Mouse (Mus musculus) neural tube, embryonic 14.5 days (tissue): ENCODE results near the gene Poln. TPM values are rescaled to one million over a fixed set of nuclear protein-coding genes. Genes with fewer than 3 reads are reported as not detected.

Experiments
- ATAC-seq: fragments of 200-750 bp; cut with Nextera tagmentation; 2 replicates; pipeline ENCODE4 v1.8.0; 2017; ENCODE audit warnings: low read depth, mild to moderate bottlenecking, moderate TSS enrichment, moderate library complexity
- H3K27ac ChIP-seq: fragments of 300-500 bp; sonication (generic); 2 replicates; pipeline ENCODE4 v1.5.1; 2014; ENCODE audit warnings: low read depth, mild to moderate bottlenecking, control low read depth, low read length, moderate library complexity, mixed read lengths
- H3K27me3 ChIP-seq: fragments of 300-500 bp; sonication (generic); 2 replicates; pipeline ENCODE4 v1.6.1; 2014; ENCODE audit warnings: low read length; ENCODE audit not compliant: control insufficient read depth, insufficient read depth
- H3K36me3 ChIP-seq: fragments of 300-500 bp; sonication (generic); 2 replicates; pipeline ENCODE4 v1.6.1; 2014; ENCODE audit warnings: low read length, mixed read lengths; ENCODE audit not compliant: control insufficient read depth, insufficient read depth
- H3K4me1 ChIP-seq: fragments of 300-500 bp; sonication (generic); 2 replicates; pipeline ENCODE4 v1.6.1; 2014; ENCODE audit warnings: low read length; ENCODE audit not compliant: control insufficient read depth, insufficient read depth
- H3K4me2 ChIP-seq: fragments of 300-500 bp; sonication (generic); 2 replicates; pipeline ENCODE4 v1.6.1; 2014; ENCODE audit warnings: mild to moderate bottlenecking, low read depth, low read length, control low read depth
- H3K4me3 ChIP-seq: fragments of 300-500 bp; sonication (generic); 2 replicates; pipeline ENCODE4 v1.5.1; 2014; ENCODE audit warnings: low read depth, low read length, control low read depth, mixed read lengths
- H3K9ac ChIP-seq: fragments of 300-500 bp; sonication (generic); replicated peaks from 2 replicates; pipeline ENCODE4 v1.6.1; 2014; ENCODE audit warnings: low read depth, mild to moderate bottlenecking, control low read depth, low read length, mixed read lengths
- H3K9me3 ChIP-seq: fragments of 300-500 bp; sonication (generic); 2 replicates; pipeline ENCODE4 v1.6.1; 2016; ENCODE audit warnings: low read length; ENCODE audit not compliant: control insufficient read depth
- WGBS: fragments of 180-500 bp; shearing (Covaris S2); extraction: QIAGEN DNeasy Blood & Tissue Kit; methylation state at CpG from one replicate; pipeline ENCODE4 v1.1.7; 2014; 5-methylcytosine and 5-hydroxymethylcytosine counted together
- polyA plus RNA-seq: library from polyadenylated mRNA; unstranded; fragments of >200 nt; fragmentation: Nextera tagmentation; extraction: Ambion mirVana; gene quantifications from 2 replicates; pipeline ENCODE4 v1.2.1, GENCODE M21; 2014

Poln gene
- polyA plus RNA-seq, 1 experiment from 2014 or later = 0.74 TPM

GRCm38 (mm10) chr5:34191021-34191420 lies 21.8 kb upstream of the Poln start:
- H3K4me3 ChIP-seq = no peak overlapping the region
- H3K27me3 ChIP-seq = no peaks in the 10 kb centered on the region
- no peak overlapping the region for H3K4me2 ChIP-seq
- H3K4me1 ChIP-seq = peaks cover 10% of the 10 kb centered on the region
- 56% methylated on average over 4 of the region's 4 CpGs for WGBS
- no peaks in the 10 kb centered on the region for H3K9me3 ChIP-seq
- no peaks in the 10 kb centered on the region for H3K36me3 ChIP-seq
- H3K27ac ChIP-seq = no peak overlapping the region
- H3K9ac ChIP-seq = no peak overlapping the region
- ATAC-seq = no peak

DNA sequence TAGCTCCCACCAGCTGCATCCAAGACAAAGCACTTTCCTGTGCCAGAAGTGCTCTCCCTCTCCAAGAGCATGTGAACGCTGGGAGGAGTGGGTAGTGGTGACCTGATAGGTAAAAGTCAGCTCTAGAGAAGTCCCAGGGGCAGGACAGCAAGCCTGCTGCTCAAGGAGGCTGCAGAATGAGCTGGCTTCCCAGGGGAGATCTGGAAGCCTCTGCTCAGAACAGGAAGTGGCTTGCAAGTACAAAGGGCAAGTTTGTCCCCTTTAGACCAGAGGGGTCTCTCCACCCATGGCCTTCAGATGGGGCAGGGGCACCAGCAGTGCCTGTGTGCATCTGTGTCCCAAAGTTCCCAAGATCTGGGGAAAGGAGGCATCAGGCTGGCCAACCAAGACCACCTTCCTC lies 20.3 kb upstream of the Poln start:
- no peaks in the 10 kb centered on the region for H3K27me3 ChIP-seq
- WGBS = 73% methylated on average over 1 of the region's 1 CpGs
- no peaks in the 10 kb centered on the region for H3K36me3 ChIP-seq
- no peak overlapping the region for H3K27ac ChIP-seq
- H3K4me3 ChIP-seq = no peak overlapping the region
- no peak overlapping the region for H3K4me2 ChIP-seq
- H3K4me1 ChIP-seq = peaks cover 23% of the 10 kb centered on the region
- no peak overlapping the region for H3K9ac ChIP-seq
- no peaks in the 10 kb centered on the region for H3K9me3 ChIP-seq
- no peak for ATAC-seq

GRCm38 (mm10) chr5:34188856-34189255 lies 19.6 kb upstream of the Poln start:
- H3K9me3 ChIP-seq = no peaks in the 10 kb centered on the region
- no peaks in the 10 kb centered on the region for H3K36me3 ChIP-seq
- no peaks in the 10 kb centered on the region for H3K27me3 ChIP-seq
- no peak overlapping the region; the same call in 1 of the 2 replicates for H3K27ac ChIP-seq
- H3K4me1 ChIP-seq = peaks cover 26% of the 10 kb centered on the region
- no peak overlapping the region for H3K9ac ChIP-seq
- no peak overlapping the region for H3K4me3 ChIP-seq
- WGBS = 80% methylated on average over 2 of the region's 2 CpGs
- no peak for ATAC-seq
- H3K4me2 ChIP-seq = peak overlapping the region; percentile 79

DNA sequence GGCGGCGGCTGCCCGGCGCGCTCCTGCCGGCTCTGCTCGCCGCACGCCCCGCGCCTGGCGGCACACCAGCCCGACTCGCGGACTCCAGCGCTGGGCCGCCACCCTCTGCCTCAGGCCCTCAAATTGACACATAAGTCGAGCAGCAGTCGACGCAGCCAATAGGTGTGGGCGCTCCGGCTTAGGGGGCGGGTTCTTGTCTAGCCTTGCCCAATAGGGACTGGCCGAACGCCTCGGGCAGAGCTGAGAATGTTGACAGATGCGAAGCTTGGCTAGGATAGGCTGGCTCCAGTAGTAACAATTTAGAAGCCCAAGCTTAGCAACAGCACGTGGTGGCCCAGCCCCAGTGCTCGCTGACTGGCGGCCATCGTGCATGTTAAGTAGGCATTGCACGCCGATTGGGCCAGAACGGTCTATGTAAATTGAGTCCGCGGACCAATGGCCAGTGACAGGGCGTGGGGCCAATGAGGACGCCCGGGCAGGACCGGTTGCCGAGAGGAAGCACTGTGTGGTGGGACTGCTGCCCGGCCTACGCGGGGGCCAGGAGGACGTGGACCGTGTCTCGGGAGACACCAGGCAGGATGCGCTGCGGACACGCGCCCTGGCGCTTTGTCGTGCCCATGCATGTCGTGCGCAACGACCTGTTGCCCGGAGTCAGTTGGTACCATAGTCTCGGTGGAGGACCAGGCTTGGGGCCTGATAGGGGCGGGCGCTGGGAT lies 18.5 kb upstream of the Poln start, which contains the start of gene Mxd4:
Gene Mxd4 (minus strand): TSS at position 120 of the 716 bp plus-strand sequence.
- H3K4me1 ChIP-seq = peaks cover 30% of the 10 kb centered on the region

GRCm38 (mm10) chr5:34186961-34187391 lies 17.7 kb upstream of the Poln start:
- Histone ChIP-seq H3K36me3 (peaks cover 8% of the 10 kb centered on the region; the same call in 1 of the 2 replicates), H3K27me3 (no peaks in the 10 kb centered on the region), H3K4me3 (peak overlapping the region; percentile 94), H3K4me2 (peak overlapping the region; percentile 79), H3K27ac (peak overlapping the region; percentile 87), H3K9me3 (no peaks in the 10 kb centered on the region), H3K4me1 (peaks cover 30% of the 10 kb centered on the region), H3K9ac (peak overlapping the region; percentile 90)
- ATAC-seq = peak; percentile 24
- under 1% methylated on average over 34 of the region's 46 CpGs for WGBS

More for the DNA sequence above, 18.5 kb upstream of the Poln start, which contains the start of gene Mxd4:
- Histone ChIP-seq H3K4me2 (peak within 1 kb of the TSS; percentile 79), H3K27me3 (no peaks in the 10 kb centered on the region), H3K9me3 (no peaks in the 10 kb centered on the region), H3K36me3 (peaks cover 4% of the 10 kb centered on the region; the same call in 1 of the 2 replicates), H3K27ac (peak within 1 kb of the TSS; percentile 87), H3K9ac (peak within 1 kb of the TSS; percentile 90), H3K4me3 (peak within 1 kb of the TSS; percentile 94)
- peak; percentile 99 for ATAC-seq
- WGBS = under 1% methylated on average over 59 of the region's 60 CpGs

GRCm38 (mm10) chr5:34186391-34186790 lies 17.1 kb upstream of the Poln start:
- H3K27ac ChIP-seq = 0 out of 2 replicates have a peak overlapping the region, but pooled peaks have one; percentile 28
- H3K27me3 ChIP-seq = no peaks in the 10 kb centered on the region
- no peak for ATAC-seq
- H3K36me3 ChIP-seq = peaks cover 8% of the 10 kb centered on the region; the same call in 1 of the 2 replicates
- H3K9me3 ChIP-seq = no peaks in the 10 kb centered on the region
- peaks cover 30% of the 10 kb centered on the region for H3K4me1 ChIP-seq
- peak overlapping the region; percentile 90 for H3K9ac ChIP-seq
- peak overlapping the region; percentile 94 for H3K4me3 ChIP-seq
- H3K4me2 ChIP-seq = peak overlapping the region; percentile 79
- 64% methylated on average over 2 of the region's 2 CpGs for WGBS

- Histone ChIP-seq H3K4me3 (peak overlapping the region; percentile 94), H3K9ac (no peak overlapping the region), H3K4me2 (peak overlapping the region; percentile 79), H3K9me3 (no peaks in the 10 kb centered on the region), H3K27me3 (no peaks in the 10 kb centered on the region), H3K36me3 (peaks cover 8% of the 10 kb centered on the region; the same call in 1 of the 2 replicates), H3K4me1 (peaks cover 30% of the 10 kb centered on the region), H3K27ac (no peak overlapping the region)
- ATAC-seq = no peak
Observed at GRCm38 (mm10) chr5:34185791-34186190, 16.5 kb upstream of the Poln start.

- WGBS = 94% methylated on average over 1 of the region's 1 CpGs
- Histone ChIP-seq H3K9me3 (no peaks in the 10 kb centered on the region), H3K27ac (no peak overlapping the region), H3K4me2 (peak overlapping the region; percentile 20; the same call in 1 of the 2 replicates), H3K27me3 (no peaks in the 10 kb centered on the region), H3K9ac (0 out of 2 replicates have a peak overlapping the region, but pooled peaks have one; percentile 7), H3K36me3 (peaks cover 11% of the 10 kb centered on the region), H3K4me3 (no peak overlapping the region), H3K4me1 (peaks cover 30% of the 10 kb centered on the region)
- ATAC-seq = no peak
Observed at GRCm38 (mm10) chr5:34185051-34185580, 15.9 kb upstream of the Poln start.

- Histone ChIP-seq H3K36me3 (peaks cover 12% of the 10 kb centered on the region), H3K4me1 (peaks cover 30% of the 10 kb centered on the region), H3K4me2 (no peak overlapping the region), H3K27me3 (no peaks in the 10 kb centered on the region), H3K9ac (no peak overlapping the region), H3K9me3 (no peaks in the 10 kb centered on the region), H3K27ac (no peak overlapping the region), H3K4me3 (no peak overlapping the region)
- ATAC-seq = no peak
- 89% methylated on average over 3 of the region's 3 CpGs for WGBS
Observed at GRCm38 (mm10) chr5:34183976-34184375, 14.7 kb upstream of the Poln start.
